Mouse (Mus musculus) intestine, embryonic 14.5 days (tissue): ENCODE data around the gene Fabp1. TPM values are rescaled to one million over a fixed set of nuclear protein-coding genes. Genes with fewer than 3 reads are reported as not detected.

Source experiments
- ATAC-seq: fragments of 200-750 bp; cut with Nextera tagmentation; replicated peaks from 2 replicates; pipeline ENCODE4 v1.8.0; 2017; ENCODE audit warnings: low read depth, moderate number of reproducible peaks, moderate TSS enrichment, moderate library complexity; ENCODE audit not compliant: low FRiP score, low TSS enrichment
- DNase-seq: peaks from one replicate; pipeline ENCODE4 v3.0.0-alpha.2; 2018; ENCODE audit warnings: low spot score
- H3K27ac ChIP-seq: fragments of 300-500 bp; sonication (generic); 2 replicates; pipeline ENCODE4 v1.5.1; 2014; ENCODE audit warnings: low read depth, mild to moderate bottlenecking, control low read depth
- H3K27me3 ChIP-seq: fragments of 300-500 bp; sonication (generic); replicated peaks from 2 replicates; pipeline ENCODE4 v1.6.1; 2014; ENCODE audit warnings: low read length, control low read depth; ENCODE audit not compliant: control insufficient read depth, insufficient read depth
- H3K36me3 ChIP-seq: fragments of 300-500 bp; sonication (generic); 2 replicates; pipeline ENCODE4 v1.6.1; 2014; ENCODE audit warnings: low read length, control low read depth; ENCODE audit not compliant: control insufficient read depth, insufficient read depth
- H3K4me1 ChIP-seq: fragments of 300-500 bp; sonication (generic); replicated peaks from 2 replicates; pipeline ENCODE4 v1.6.1; 2014; ENCODE audit warnings: low read length, control low read depth, mixed read lengths; ENCODE audit not compliant: control insufficient read depth, insufficient read depth
- H3K4me2 ChIP-seq: fragments of 300-500 bp; sonication (generic); 2 replicates; pipeline ENCODE4 v1.6.1; 2014; ENCODE audit warnings: low read length
- H3K4me3 ChIP-seq: fragments of 300-500 bp; sonication (generic); 2 replicates; pipeline ENCODE4 v1.5.1; 2014; ENCODE audit warnings: low read depth, low read length, control low read depth, mixed read lengths
- H3K9ac ChIP-seq: fragments of 300-500 bp; sonication (generic); 2 replicates; pipeline ENCODE4 v1.6.1; 2014; ENCODE audit warnings: mild to moderate bottlenecking, low read length
- H3K9me3 ChIP-seq: fragments of 300-500 bp; sonication (generic); 2 replicates; pipeline ENCODE4 v1.6.1; 2016; ENCODE audit warnings: low read length, control low read depth; ENCODE audit not compliant: control insufficient read depth
- WGBS: fragments of 180-500 bp; shearing (Covaris S2); extraction: QIAGEN DNeasy Blood & Tissue Kit; methylation state at CpG from one replicate; pipeline ENCODE4 v1.1.7; 2014; 5-methylcytosine and 5-hydroxymethylcytosine counted together
- polyA plus RNA-seq: library from polyadenylated mRNA; unstranded; fragments of >200 nt; fragmentation: Nextera tagmentation; extraction: Ambion mirVana; gene quantifications from 2 replicates; pipeline ENCODE4 v1.2.1, GENCODE M21; 2014

The Fabp1 gene
- polyA plus RNA-seq, 1 experiment from 2014 or later, result 153 TPM

- H3K27ac ChIP-seq, result no peak overlapping the region
- H3K27me3 ChIP-seq, result no peaks in the 10 kb centered on the region
- no peaks in the 10 kb centered on the region for H3K4me1 ChIP-seq
- no peak overlapping the region for H3K9ac ChIP-seq
- DNase-seq, result no peak
- H3K9me3 ChIP-seq, result no peaks in the 10 kb centered on the region
- no peaks in the 10 kb centered on the region for H3K36me3 ChIP-seq
- 11% methylated on average over 7 of the region's 7 CpGs for WGBS
- no peak overlapping the region for H3K4me3 ChIP-seq
- H3K4me2 ChIP-seq, result no peak overlapping the region
- ATAC-seq, result no peak
These were observed 27.6 kb downstream of the Fabp1 start for GRCm38 (mm10) chr6:71227157-71227770.

- Histone ChIP-seq H3K9ac (no peak overlapping the region), H3K27me3 (no peaks in the 10 kb centered on the region), H3K27ac (no peak overlapping the region), H3K4me2 (no peak overlapping the region), H3K36me3 (no peaks in the 10 kb centered on the region), H3K4me1 (no peaks in the 10 kb centered on the region), H3K4me3 (no peak overlapping the region), H3K9me3 (no peaks in the 10 kb centered on the region)
- 75% methylated on average over 13 of the region's 13 CpGs for WGBS
- ATAC-seq, result no peak
- DNase-seq, result no peak
These were observed 35.5 kb downstream of the Fabp1 start for GRCm38 (mm10) chr6:71235121-71235520.

GRCm38 (mm10) chr6:71235944-71236343 is 36.3 kb downstream of the Fabp1 start:
- H3K9ac ChIP-seq, result no peak overlapping the region
- H3K4me3 ChIP-seq, result no peak overlapping the region
- WGBS, result 57% methylated on average over 3 of the region's 3 CpGs
- H3K4me1 ChIP-seq, result no peaks in the 10 kb centered on the region
- ATAC-seq (no peak), DNase-seq (no peak)
- H3K27me3 ChIP-seq, result no peaks in the 10 kb centered on the region
- H3K36me3 ChIP-seq, result no peaks in the 10 kb centered on the region
- H3K27ac ChIP-seq, result no peak overlapping the region
- no peaks in the 10 kb centered on the region for H3K9me3 ChIP-seq
- H3K4me2 ChIP-seq, result no peak overlapping the region

GRCm38 (mm10) chr6:71236506-71236905 is 36.9 kb downstream of the Fabp1 start:
- H3K27ac ChIP-seq, result no peak overlapping the region; the same call in 1 of the 2 replicates

GRCm38 (mm10) chr6:71237031-71237431 is 37.4 kb downstream of the Fabp1 start:
- Histone ChIP-seq H3K9ac (no peak overlapping the region), H3K9me3 (no peaks in the 10 kb centered on the region), H3K4me2 (no peak overlapping the region), H3K27me3 (no peaks in the 10 kb centered on the region), H3K4me1 (no peaks in the 10 kb centered on the region), H3K4me3 (no peak overlapping the region), H3K27ac (no peak overlapping the region), H3K36me3 (no peaks in the 10 kb centered on the region)
- WGBS, result 71% methylated on average over 6 of the region's 6 CpGs
- no peak for DNase-seq
- peak; percentile 41; the same call in 1 of the 2 replicates for ATAC-seq

More at GRCm38 (mm10) chr6:71236506-71236905, 36.9 kb downstream of the Fabp1 start:
- Histone ChIP-seq H3K36me3 (no peaks in the 10 kb centered on the region), H3K4me2 (no peak overlapping the region), H3K4me1 (no peaks in the 10 kb centered on the region), H3K4me3 (no peak overlapping the region), H3K9ac (no peak overlapping the region), H3K27me3 (no peaks in the 10 kb centered on the region), H3K9me3 (no peaks in the 10 kb centered on the region)
- WGBS, result 71% methylated on average over 6 of the region's 6 CpGs
- ATAC-seq (no peak), DNase-seq (no peak)

- DNase-seq (no peak), ATAC-seq (no peak)
- Histone ChIP-seq H3K36me3 (no peaks in the 10 kb centered on the region), H3K9ac (no peak overlapping the region), H3K9me3 (no peaks in the 10 kb centered on the region), H3K27me3 (no peaks in the 10 kb centered on the region), H3K4me3 (no peak overlapping the region), H3K4me1 (no peaks in the 10 kb centered on the region), H3K27ac (no peak overlapping the region), H3K4me2 (no peak overlapping the region)
- WGBS, result 91% methylated on average over 26 of the region's 26 CpGs
These were observed 39.6 kb downstream of the Fabp1 start for GRCm38 (mm10) chr6:71239069-71239750.

GRCm38 (mm10) chr6:71240831-71241230 is 41.2 kb downstream of the Fabp1 start:
- Histone ChIP-seq H3K4me2 (no peak overlapping the region), H3K9ac (no peak overlapping the region), H3K9me3 (no peaks in the 10 kb centered on the region), H3K4me1 (no peaks in the 10 kb centered on the region), H3K27me3 (no peaks in the 10 kb centered on the region), H3K4me3 (no peak overlapping the region), H3K36me3 (no peaks in the 10 kb centered on the region), H3K27ac (no peak overlapping the region)
- whole genome bisulfite sequencing, result 67% methylated on average over 7 of the region's 7 CpGs
- DNase-seq, result no peak
- no peak for ATAC-seq

- ATAC-seq (no peak), DNase-seq (no peak)
- Histone ChIP-seq H3K9ac (no peak overlapping the region), H3K4me2 (no peak overlapping the region), H3K27me3 (no peaks in the 10 kb centered on the region), H3K36me3 (no peaks in the 10 kb centered on the region), H3K9me3 (no peaks in the 10 kb centered on the region), H3K4me1 (no peaks in the 10 kb centered on the region), H3K4me3 (no peak overlapping the region), H3K27ac (no peak overlapping the region)
- WGBS, result 76% methylated on average over 1 of the region's 1 CpGs
These were observed 43.2 kb downstream of the Fabp1 start for GRCm38 (mm10) chr6:71242811-71243210.

- Histone ChIP-seq H3K9ac (no peak overlapping the region), H3K27me3 (no peaks in the 10 kb centered on the region), H3K4me1 (no peaks in the 10 kb centered on the region), H3K4me3 (no peak overlapping the region), H3K4me2 (no peak overlapping the region), H3K27ac (no peak overlapping the region), H3K36me3 (no peaks in the 10 kb centered on the region), H3K9me3 (no peaks in the 10 kb centered on the region)
- ATAC-seq (no peak), DNase-seq (no peak)
- WGBS, result 87% methylated on average over 3 of the region's 3 CpGs
These were observed 43.6 kb downstream of the Fabp1 start for GRCm38 (mm10) chr6:71243258-71243657.
